Mouse (Mus musculus) heart, postnatal 0 days (tissue): ENCODE results near the gene Tmem139.

ENCODE experiments used
- CTCF ChIP-seq: IDR thresholded peaks from 2 replicates; pipeline ENCODE4 v1.5.1; 2016; ENCODE audit warnings: antibody characterized with exemption, control low read depth, low read depth
- EP300 ChIP-seq: IDR thresholded peaks from 2 replicates; pipeline ENCODE4 v1.6.1; 2016; ENCODE audit warnings: antibody characterized with exemption, low read depth

GRCm38 (mm10) chr6:42299362-42299761 is 37.6 kb downstream of the Tmem139 start:
- TF ChIP-seq CTCF: no peak
- TF ChIP-seq EP300: no peak
